Mouse (Mus musculus) kidney, postnatal 36 days (tissue): ENCODE measurements around the gene Zscan5b.
"Not testable (repeated sequence)": the region's sequence is repeated elsewhere in the genome, so short reads cannot be mapped to it uniquely, and the experiment has no call there.

Source experiments
- DNase-seq, 2 experiments: peaks; one replicate each; pipeline ENCODE4 v3.0.0; 2021 to 2022; ENCODE audit warnings: mixed read lengths in 2 of 2

Gene Zscan5b

GRCm38 (mm10) chr7:6244361-6245292 is 22.5 kb downstream of the Zscan5b start:
- DNase-seq, result peak; percentile 44 to 55

- DNase-seq, result no peak
Observed at GRCm38 (mm10) chr7:6252410-6252809, 30.3 kb downstream of the Zscan5b start, which contains the start of gene Epp13. Epp13 (plus strand) TSS chr7:6252710.

- DNase-seq, result no peak
Observed at GRCm38 (mm10) chr7:6254451-6254850, 32.4 kb downstream of the Zscan5b start.

GRCm38 (mm10) chr7:6257386-6257785 is 35.3 kb downstream of the Zscan5b start:
- DNase-seq, result no peak

- no peak for DNase-seq
Observed at GRCm38 (mm10) chr7:6258232-6259220, 36.4 kb downstream of the Zscan5b start.

GRCm38 (mm10) chr7:6260004-6260403 is 37.9 kb downstream of the Zscan5b start:
- not testable (repeated sequence) for DNase-seq

- DNase-seq, result peak in 1 of 2 experiments; percentile 56
Observed at GRCm38 (mm10) chr7:6262120-6262519, 40.0 kb downstream of the Zscan5b start.

GRCm38 (mm10) chr7:6262984-6263383 is 40.9 kb downstream of the Zscan5b start:
- DNase-seq, result no peak

GRCm38 (mm10) chr7:6265695-6266094 is 43.6 kb downstream of the Zscan5b start:
- peak in 1 of 2 experiments; percentile 60 for DNase-seq

GRCm38 (mm10) chr7:6277906-6278305 is 55.8 kb downstream of the Zscan5b start:
- no peak for DNase-seq

- peak; percentile 78 to 89 for DNase-seq
Observed at GRCm38 (mm10) chr7:6282749-6283148, 60.7 kb downstream of the Zscan5b start.

GRCm38 (mm10) chr7:6283451-6284075 is 61.5 kb downstream of the Zscan5b start:
- DNase-seq, result peak; percentile 79 to 89

GRCm38 (mm10) chr7:6284442-6285012 is 62.4 kb downstream of the Zscan5b start:
- no peak for DNase-seq

- no peak for DNase-seq
Observed at GRCm38 (mm10) chr7:6285366-6285765, 63.3 kb downstream of the Zscan5b start.

- DNase-seq, result peak; percentile 98 to 99
Observed at GRCm38 (mm10) chr7:6285842-6286705, 64.0 kb downstream of the Zscan5b start, which contains the start of gene Zfp667. Zfp667 (plus strand) TSS chr7:6286579.

GRCm38 (mm10) chr7:6286921-6287531 is 64.9 kb downstream of the Zscan5b start:
- DNase-seq, result peak in 1 of 2 experiments; percentile 4
